Mouse (Mus musculus) midbrain, embryonic 15.5 days (tissue): ENCODE measurements around the gene Numb. TPM values are rescaled to one million over a fixed set of nuclear protein-coding genes. Genes with fewer than 3 reads are reported as not detected.

Experiments used
- ATAC-seq: fragments of 200-750 bp; cut with Nextera tagmentation; replicated peaks from 2 replicates; pipeline ENCODE4 v1.8.0; 2017; ENCODE audit warnings: moderate TSS enrichment
- H3K27ac ChIP-seq: fragments of 300-500 bp; sonication (generic); 2 replicates; pipeline ENCODE4 v1.5.1; 2015; ENCODE audit warnings: mild to moderate bottlenecking, inconsistent platforms
- H3K27me3 ChIP-seq: fragments of 300-500 bp; sonication (generic); replicated peaks from 2 replicates; pipeline ENCODE4 v1.6.1; 2015; ENCODE audit warnings: inconsistent platforms
- H3K36me3 ChIP-seq: fragments of 300-500 bp; sonication (generic); replicated peaks from 2 replicates; pipeline ENCODE4 v1.6.1; 2015; ENCODE audit warnings: inconsistent platforms
- H3K4me1 ChIP-seq: fragments of 300-500 bp; sonication (generic); 2 replicates; pipeline ENCODE4 v1.6.1; 2015; ENCODE audit warnings: inconsistent platforms
- H3K4me2 ChIP-seq: fragments of 300-500 bp; sonication (generic); 2 replicates; pipeline ENCODE4 v1.6.1; 2015; ENCODE audit warnings: inconsistent platforms, mild to moderate bottlenecking, moderate library complexity
- H3K4me3 ChIP-seq: fragments of 300-500 bp; sonication (generic); 2 replicates; pipeline ENCODE4 v1.5.1; 2015; ENCODE audit warnings: mild to moderate bottlenecking, inconsistent platforms
- H3K9ac ChIP-seq: fragments of 300-500 bp; sonication (generic); 2 replicates; pipeline ENCODE4 v1.6.1; 2015; ENCODE audit warnings: mild to moderate bottlenecking, inconsistent platforms
- H3K9me3 ChIP-seq: fragments of 300-500 bp; sonication (generic); 2 replicates; pipeline ENCODE4 v1.6.1; 2016; ENCODE audit warnings: inconsistent platforms
- WGBS: fragments of 180-500 bp; shearing (Covaris S2); methylation state at CpG from one replicate; pipeline ENCODE4 v1.1.7; 2015; ENCODE audit warnings: mixed read lengths; 5-methylcytosine and 5-hydroxymethylcytosine counted together
- polyA plus RNA-seq: library from polyadenylated mRNA; unstranded; fragments of >200 nt; fragmentation: Nextera tagmentation; extraction: Ambion mirVana; gene quantifications from 2 replicates; pipeline ENCODE4 v1.2.1, GENCODE M21; 2015

Numb gene
- polyA plus RNA-seq: 16.0 and 17.5 TPM in 2 replicates

- Histone ChIP-seq H3K27me3 (no peaks in the 10 kb centered on the region), H3K36me3 (no peaks in the 10 kb centered on the region), H3K9me3 (no peaks in the 10 kb centered on the region), H3K9ac (peak within 1 kb of the TSS; percentile 72), H3K4me3 (peak within 1 kb of the TSS; percentile 84), H3K27ac (peak within 1 kb of the TSS; percentile 89), H3K4me1 (peaks cover 19% of the 10 kb centered on the region), H3K4me2 (peak within 1 kb of the TSS; percentile 85)
- ATAC-seq: peak; percentile 100
- under 1% methylated on average over 61 of the region's 63 CpGs for WGBS
Observed at GRCm38 (mm10) chr12:83921535-83922381, at the start of gene Numb. Numb (minus strand) TSS chr12:83921934.

- Histone ChIP-seq H3K4me3 (no peak overlapping the region), H3K27me3 (no peaks in the 10 kb centered on the region), H3K27ac (no peak overlapping the region), H3K36me3 (no peaks in the 10 kb centered on the region), H3K9me3 (no peaks in the 10 kb centered on the region), H3K9ac (no peak overlapping the region), H3K4me1 (no peaks in the 10 kb centered on the region), H3K4me2 (no peak overlapping the region)
- 84% methylated on average over 7 of the region's 7 CpGs for WGBS
- no peak for ATAC-seq
Observed at GRCm38 (mm10) chr12:83965235-83965634, 43.5 kb upstream of the Numb start.

- H3K9ac ChIP-seq: no peak overlapping the region
- H3K27ac ChIP-seq: no peak overlapping the region
- no peak overlapping the region for H3K4me3 ChIP-seq
- H3K9me3 ChIP-seq: no peaks in the 10 kb centered on the region
- ATAC-seq: no peak
- 91% methylated on average over 9 of the region's 9 CpGs for WGBS
- H3K4me2 ChIP-seq: no peak overlapping the region
- H3K27me3 ChIP-seq: no peaks in the 10 kb centered on the region
- H3K36me3 ChIP-seq: 0 out of 2 replicates have a peak, but pooled peaks cover 7% of the 10 kb centered on the region
- peaks cover 8% of the 10 kb centered on the region for H3K4me1 ChIP-seq
Observed at GRCm38 (mm10) chr12:83958278-83958677, 36.5 kb upstream of the Numb start.

GRCm38 (mm10) chr12:83951711-83952575, 30.2 kb upstream of the Numb start:
- Histone ChIP-seq H3K27me3 (no peaks in the 10 kb centered on the region), H3K9me3 (no peaks in the 10 kb centered on the region), H3K27ac (peak overlapping the region; percentile 81; the same call in 1 of the 2 replicates), H3K4me3 (peak overlapping the region; percentile 81), H3K9ac (peak overlapping the region; percentile 79), H3K4me2 (peak overlapping the region; percentile 79), H3K4me1 (peaks cover 35% of the 10 kb centered on the region), H3K36me3 (0 out of 2 replicates have a peak, but pooled peaks cover 6% of the 10 kb centered on the region)
- WGBS: 67% methylated on average over 32 of the region's 32 CpGs
- no peak for ATAC-seq

- Histone ChIP-seq H3K9ac (peak overlapping the region; percentile 79), H3K4me2 (peak overlapping the region; percentile 79), H3K9me3 (no peaks in the 10 kb centered on the region), H3K4me1 (peaks cover 35% of the 10 kb centered on the region), H3K36me3 (0 out of 2 replicates have a peak, but pooled peaks cover 3% of the 10 kb centered on the region), H3K4me3 (peak overlapping the region; percentile 81), H3K27ac (peak overlapping the region; percentile 81), H3K27me3 (no peaks in the 10 kb centered on the region)
- peak; percentile 77 for ATAC-seq
- WGBS: under 1% methylated on average over 111 of the region's 116 CpGs
Observed at GRCm38 (mm10) chr12:83950840-83951701, 29.3 kb upstream of the Numb start.

GRCm38 (mm10) chr12:83950493-83950839, 28.7 kb upstream of the Numb start, which contains the start of gene Riox1:
Riox1 (plus strand) TSS chr12:83950608.
- WGBS: under 1% methylated on average over 36 of the region's 37 CpGs
- Histone ChIP-seq H3K4me3 (peak within 1 kb of the TSS; percentile 81), H3K9me3 (no peaks in the 10 kb centered on the region), H3K9ac (peak within 1 kb of the TSS; percentile 79), H3K27ac (peak within 1 kb of the TSS; percentile 81), H3K27me3 (no peaks in the 10 kb centered on the region), H3K36me3 (0 out of 2 replicates have a peak, but pooled peaks cover 3% of the 10 kb centered on the region), H3K4me1 (peaks cover 35% of the 10 kb centered on the region), H3K4me2 (peak within 1 kb of the TSS; percentile 79)
- ATAC-seq: peak; percentile 96

GRCm38 (mm10) chr12:83949776-83950492, 28.2 kb upstream of the Numb start:
- no peaks in the 10 kb centered on the region for H3K9me3 ChIP-seq
- no peaks in the 10 kb centered on the region for H3K27me3 ChIP-seq
- H3K27ac ChIP-seq: no peak overlapping the region
- H3K4me2 ChIP-seq: peak overlapping the region; percentile 79
- H3K36me3 ChIP-seq: 0 out of 2 replicates have a peak, but pooled peaks cover 3% of the 10 kb centered on the region
- peak overlapping the region; percentile 81 for H3K4me3 ChIP-seq
- 30% methylated on average over 11 of the region's 11 CpGs for WGBS
- H3K4me1 ChIP-seq: peaks cover 35% of the 10 kb centered on the region
- no peak overlapping the region for H3K9ac ChIP-seq
- ATAC-seq: no peak

- H3K27ac ChIP-seq: no peak overlapping the region
- no peak overlapping the region for H3K9ac ChIP-seq
- 0 out of 2 replicates have a peak, but pooled peaks cover 3% of the 10 kb centered on the region for H3K36me3 ChIP-seq
- WGBS: 86% methylated on average over 4 of the region's 4 CpGs
- H3K9me3 ChIP-seq: no peaks in the 10 kb centered on the region
- ATAC-seq: no peak
- no peak overlapping the region for H3K4me3 ChIP-seq
- peaks cover 33% of the 10 kb centered on the region for H3K4me1 ChIP-seq
- H3K27me3 ChIP-seq: no peaks in the 10 kb centered on the region
- no peak overlapping the region for H3K4me2 ChIP-seq
Observed at GRCm38 (mm10) chr12:83949043-83949442, 27.3 kb upstream of the Numb start.

- no peaks in the 10 kb centered on the region for H3K36me3 ChIP-seq
- H3K27me3 ChIP-seq: no peaks in the 10 kb centered on the region
- no peak overlapping the region for H3K27ac ChIP-seq
- no peaks in the 10 kb centered on the region for H3K9me3 ChIP-seq
- no peak overlapping the region for H3K4me2 ChIP-seq
- peaks cover 18% of the 10 kb centered on the region for H3K4me1 ChIP-seq
- WGBS: 89% methylated on average over 8 of the region's 8 CpGs
- H3K4me3 ChIP-seq: no peak overlapping the region
- no peak for ATAC-seq
- no peak overlapping the region for H3K9ac ChIP-seq
Observed at GRCm38 (mm10) chr12:83947260-83947811, 25.6 kb upstream of the Numb start.

GRCm38 (mm10) chr12:83941938-83942337, 20.2 kb upstream of the Numb start:
- no peak overlapping the region for H3K4me3 ChIP-seq
- ATAC-seq: no peak
- H3K4me1 ChIP-seq: no peaks in the 10 kb centered on the region
- H3K4me2 ChIP-seq: no peak overlapping the region
- no peaks in the 10 kb centered on the region for H3K9me3 ChIP-seq
- H3K27me3 ChIP-seq: no peaks in the 10 kb centered on the region
- 72% methylated on average over 3 of the region's 3 CpGs for WGBS
- H3K27ac ChIP-seq: no peak overlapping the region
- no peak overlapping the region for H3K9ac ChIP-seq
- no peaks in the 10 kb centered on the region for H3K36me3 ChIP-seq

GRCm38 (mm10) chr12:83940031-83940430, 18.3 kb upstream of the Numb start:
- no peaks in the 10 kb centered on the region for H3K4me1 ChIP-seq
- no peaks in the 10 kb centered on the region for H3K27me3 ChIP-seq
- WGBS: 53% methylated on average over 4 of the region's 4 CpGs
- H3K4me2 ChIP-seq: no peak overlapping the region
- no peaks in the 10 kb centered on the region for H3K9me3 ChIP-seq
- H3K36me3 ChIP-seq: no peaks in the 10 kb centered on the region
- H3K9ac ChIP-seq: no peak overlapping the region
- ATAC-seq: no peak
- no peak overlapping the region for H3K4me3 ChIP-seq
- no peak overlapping the region for H3K27ac ChIP-seq
